ENCODE assay signal across 22 mouse cellular contexts in genomic region chr12:59135533-59136300, GRCm38 (mm10). TPM values are rescaled to one million over a fixed set of nuclear protein-coding genes. Genes with fewer than 3 reads are reported as not detected.
DNase-seq lines count a peak whose midpoint lies in the region; ATAC-seq and TF ChIP-seq lines count a peak whose summit lies in the region.
"Had no signal": no experiment of that assay in that cellular context is flagged by ENCODE, and none has a peak within 500 bp of the region (broad histone marks: within the 10 kb centered on the region; RNA-seq: fewer than 3 reads in every experiment).

No protein-coding gene starts in this region.

- peak; percentile 64 for ATAC-seq in erythroid progenitor cell, adult 5-6 weeks (replicated peaks; ENCODE audit: low FRiP score, poor library complexity, severe bottlenecking)
- 0 out of 2 replicates have a peak, but pooled peaks have one; percentile 3 for ATAC-seq in liver, embryonic 15.5 days (ENCODE audit: insufficient read depth)
- ATAC-seq in intestine, postnatal 0 days: no peak
- ATAC-seq: forebrain, embryonic 13.5 days; midbrain, embryonic 15.5 days had no signal

- TF ChIP-seq POLR2A in bone marrow, adult 2 months (IDR thresholded peaks at IDR 0.05; ENCODE audit: borderline replicate concordance, control insufficient read depth, low read depth, low read length): no peak

- peak overlapping the region; percentile 60 for H3K4me2 ChIP-seq in liver, embryonic 15.5 days
- no peak overlapping the region for H3K4me2 ChIP-seq in intestine, postnatal 0 days (replicated peaks; ENCODE audit: low read depth)
- H3K4me2 ChIP-seq: forebrain, embryonic 13.5 days; hindbrain, embryonic 14.5 days; midbrain, embryonic 15.5 days; neural tube, embryonic 13.5 days had no signal

- H3K27ac ChIP-seq in bone marrow, adult 2 months (ENCODE audit: control insufficient read depth, insufficient read depth, low read depth, low read length, poor library complexity): no peak overlapping the region; the same call in 1 of the 2 replicates
- H3K27ac ChIP-seq in liver, embryonic 15.5 days (replicated peaks): peak overlapping the region; percentile 80
- H3K27ac ChIP-seq in intestine, postnatal 0 days (ENCODE audit: low read depth, low read length): no peak overlapping the region
- H3K27ac ChIP-seq: forebrain, embryonic 13.5 days; gastrocnemius, adult 2 months; hindbrain, embryonic 14.5 days; midbrain, embryonic 15.5 days; neural tube, embryonic 13.5 days had no signal

- H3K27me3 ChIP-seq in liver, embryonic 15.5 days: no peaks in the 10 kb centered on the region
- no peaks in the 10 kb centered on the region for H3K27me3 ChIP-seq in intestine, postnatal 0 days (replicated peaks; ENCODE audit: control insufficient read depth, insufficient read depth, low read length)
- H3K27me3 ChIP-seq: forebrain, embryonic 13.5 days; midbrain, embryonic 15.5 days; neural tube, embryonic 13.5 days had no signal

- peak overlapping the region; percentile 17; the same call in 1 of the 2 replicates for H3K9ac ChIP-seq in liver, embryonic 15.5 days
- H3K9ac ChIP-seq in intestine, postnatal 0 days (ENCODE audit: low read depth, low read length): no peak overlapping the region
- H3K9ac ChIP-seq: forebrain, embryonic 13.5 days; hindbrain, embryonic 14.5 days; midbrain, embryonic 15.5 days; neural tube, embryonic 13.5 days had no signal

- peaks cover 38% of the 10 kb centered on the region for H3K36me3 ChIP-seq in liver, embryonic 15.5 days (replicated peaks)
- H3K36me3 ChIP-seq in intestine, postnatal 0 days (ENCODE audit: control insufficient read depth, insufficient read depth): peaks cover 29% of the 10 kb centered on the region

- WGBS in bone marrow, adult 2 months: 67% methylated on average over 13 of the region's 13 CpGs
- WGBS in liver, embryonic 15.5 days (ENCODE audit: insufficient replicate concordance): 37% methylated on average over 13 of the region's 13 CpGs
- WGBS in intestine, postnatal 0 days: 70% methylated on average over 13 of the region's 13 CpGs

- no peaks in the 10 kb centered on the region for H3K9me3 ChIP-seq in liver, embryonic 15.5 days (replicated peaks)
- no peaks in the 10 kb centered on the region for H3K9me3 ChIP-seq in intestine, postnatal 0 days (ENCODE audit: control insufficient read depth)
- H3K9me3 ChIP-seq: forebrain, embryonic 13.5 days; midbrain, embryonic 15.5 days; neural tube, embryonic 13.5 days had no signal

- DNase-seq in heart, adult 11 months: peak; percentile 55
- DNase-seq in heart, adult 8-10 months (ENCODE audit: low spot score): no peak
- DNase-seq in urinary bladder, postnatal 25 days (ENCODE audit: low spot score): no peak
- no peak for DNase-seq in gastrocnemius, postnatal 10 days
- DNase-seq: adrenal gland, postnatal 25 days; cerebellum, adult 18-20 months; cerebellum, postnatal 14 days; gastrocnemius, adult 2 months; heart, postnatal 4 days; kidney, adult 8-10 months; kidney, postnatal 10 days; lung, adult 18-20 months; lung, postnatal 10 days; thymus, postnatal 14 days had no signal

- H3K4me3 ChIP-seq in bone marrow, adult 2 months (replicated peaks; ENCODE audit: control insufficient read depth, low read depth, low read length): peak overlapping the region; percentile 32
- H3K4me3 ChIP-seq in liver, embryonic 15.5 days (replicated peaks): peak overlapping the region; percentile 27
- no peak overlapping the region for H3K4me3 ChIP-seq in intestine, postnatal 0 days (ENCODE audit: low read depth, low read length)
- H3K4me3 ChIP-seq: forebrain, embryonic 13.5 days; gastrocnemius, adult 2 months; midbrain, embryonic 15.5 days; neural tube, embryonic 13.5 days had no signal

- H3K4me1 ChIP-seq in bone marrow, adult 2 months (ENCODE audit: control insufficient read depth, insufficient read depth, low read length): peaks cover 6% of the 10 kb centered on the region; the same call in 1 of the 2 replicates
- peaks cover 55% of the 10 kb centered on the region for H3K4me1 ChIP-seq in liver, embryonic 15.5 days (replicated peaks)
- H3K4me1 ChIP-seq in intestine, postnatal 0 days (replicated peaks; ENCODE audit: control insufficient read depth, insufficient read depth, low read length): no peaks in the 10 kb centered on the region; the same call in 1 of the 2 replicates

- TF ChIP-seq CTCF in bone marrow, adult 2 months (IDR thresholded peaks at IDR 0.05; ENCODE audit: control insufficient read depth, insufficient read depth, low read length): no peak
- no peak for TF ChIP-seq CTCF in intestine, postnatal 0 days (IDR thresholded peaks at IDR 0.05; ENCODE audit: low read depth)

RNA-seq across cellular contexts. Expression of gene Mia2, which starts 40.1 kb away (rescaled TPM):
- total RNA-seq in heart, adult 8-10 months (2022): 100 to 1,000 TPM in 2 of 4 experiments, 10 to 100 TPM in 2; 93.4 to 113 (median 106) TPM
- polyA plus RNA-seq in bone marrow, adult 2 months (2011; ENCODE audit: insufficient read depth, insufficient read length, low replicate concordance, missing spikeins): 23.6 and 44.9 TPM in 2 replicates
- 89.4 and 98.9 TPM in 2 replicates for total RNA-seq in erythroid progenitor cell, adult 5-6 weeks (2015; ENCODE audit: low replicate concordance)
- total RNA-seq in erythroid progenitor cell, adult 5-6 weeks (2017; ENCODE audit: low replicate concordance): 138 and 233 TPM in 2 replicates
- polyA plus RNA-seq in liver, embryonic 15.5 days (2015; fragmentation: Nextera tagmentation; extraction: Ambion mirVana): 45.0 and 46.1 TPM in 2 replicates
- polyA plus RNA-seq in intestine, postnatal 0 days (2015; fragmentation: Nextera tagmentation; extraction: Ambion mirVana): 131 and 137 TPM in 2 replicates
- total RNA-seq in gastrocnemius, postnatal 10 days (2021): 10 to 100 TPM; 67.3 to 77.8 TPM
